In genomic region chr12:91583409-91583808, GRCm38 (mm10) we compare ENCODE assay signal across 15 mouse cellular contexts. TPM values are rescaled to one million over a fixed set of nuclear protein-coding genes. Genes with fewer than 3 reads are reported as not detected.
DNase-seq lines count a peak whose midpoint lies in the region; ATAC-seq and TF ChIP-seq lines count a peak whose summit lies in the region.
"Had no signal": no experiment of that assay in that cellular context is flagged by ENCODE, and none has a peak within 500 bp of the region (broad histone marks: within the 10 kb centered on the region; RNA-seq: fewer than 3 reads in every experiment).

No protein-coding gene starts in this region.

- no peaks in the 10 kb centered on the region for H3K27me3 ChIP-seq in heart, embryonic 16.5 days (ENCODE audit: control insufficient read depth, insufficient read depth, low read length)
- no peaks in the 10 kb centered on the region for H3K27me3 ChIP-seq in heart, adult 2 months (ENCODE audit: control insufficient read depth, insufficient read depth, low read length)
- H3K27me3 ChIP-seq in midbrain, postnatal 0 days (ENCODE audit: insufficient read depth, low read length), result no peaks in the 10 kb centered on the region

- H3K27ac ChIP-seq in heart, embryonic 16.5 days (ENCODE audit: low read length), result no peak overlapping the region
- H3K27ac ChIP-seq in heart, adult 2 months, result no peak overlapping the region
- H3K27ac ChIP-seq in ES-E14 (ENCODE audit: insufficient read depth, low read depth, low read length, poor library complexity, severe bottlenecking), result no peak overlapping the region
- H3K27ac ChIP-seq in midbrain, postnatal 0 days (ENCODE audit: low read depth, low read length), result no peak overlapping the region
- H3K27ac ChIP-seq: embryonic facial prominence, embryonic 10.5 days had no signal

- 43% methylated on average over 6 of the region's 6 CpGs for WGBS in heart, embryonic 16.5 days
- 60% methylated on average over 6 of the region's 6 CpGs for WGBS in heart, adult 2 months
- 25% methylated on average over 6 of the region's 6 CpGs for WGBS in midbrain, postnatal 0 days

- ATAC-seq in heart, embryonic 16.5 days (replicated peaks; ENCODE audit: extremely low read depth, insufficient read depth, low FRiP score), result no peak
- no peak for ATAC-seq in midbrain, postnatal 0 days (ENCODE audit: low FRiP score)
- ATAC-seq: hindbrain, embryonic 16.5 days had no signal

- H3K9ac ChIP-seq in heart, embryonic 16.5 days (ENCODE audit: low read length), result no peak overlapping the region
- H3K9ac ChIP-seq in heart, adult 2 months (ENCODE audit: low read depth, low read length), result no peak overlapping the region
- H3K9ac ChIP-seq in ES-E14 (ENCODE audit: insufficient read depth, low read depth, low read length, poor library complexity, severe bottlenecking), result no peak overlapping the region
- H3K9ac ChIP-seq in midbrain, postnatal 0 days (replicated peaks; ENCODE audit: low read length, poor library complexity, severe bottlenecking), result no peak overlapping the region
- H3K9ac ChIP-seq: lung, embryonic 14.5 days had no signal

- no peaks in the 10 kb centered on the region; the same call in 1 of the 2 replicates for H3K9me3 ChIP-seq in heart, embryonic 16.5 days (replicated peaks; ENCODE audit: control insufficient read depth, low read length)
- no peaks in the 10 kb centered on the region for H3K9me3 ChIP-seq in ES-E14 (ENCODE audit: control insufficient read depth, insufficient read depth, low read depth, low read length)
- no peaks in the 10 kb centered on the region for H3K9me3 ChIP-seq in midbrain, postnatal 0 days (ENCODE audit: low read length)
- H3K9me3 ChIP-seq: embryonic facial prominence, embryonic 10.5 days had no signal

- H3K4me1 ChIP-seq in heart, embryonic 16.5 days (ENCODE audit: control insufficient read depth, insufficient read depth, low read length), result peaks cover 33% of the 10 kb centered on the region
- H3K4me1 ChIP-seq in heart, adult 2 months (ENCODE audit: control insufficient read depth, insufficient read depth, low read length), result peaks cover 7% of the 10 kb centered on the region
- H3K4me1 ChIP-seq in ES-E14 (ENCODE audit: control insufficient read depth in 2 of 2, insufficient read depth in 2 of 2, low read length in 2 of 2, poor library complexity in 1 of 2), result no peaks in the 10 kb centered on the region; a peak in 1 of 4 replicates
- H3K4me1 ChIP-seq in midbrain, postnatal 0 days (ENCODE audit: insufficient read depth, low read length), result no peaks in the 10 kb centered on the region

- H3K79me2 ChIP-seq in heart, adult 2 months (replicated peaks; ENCODE audit: control insufficient read depth, insufficient read depth, low read length), result no peaks in the 10 kb centered on the region

- H3K36me3 ChIP-seq in heart, embryonic 16.5 days (ENCODE audit: control insufficient read depth, insufficient read depth), result peaks cover 10% of the 10 kb centered on the region; the same call in 1 of the 2 replicates
- peaks cover 29% of the 10 kb centered on the region for H3K36me3 ChIP-seq in heart, adult 2 months (ENCODE audit: control insufficient read depth, insufficient read depth, low read length)
- peaks cover 6% of the 10 kb centered on the region for H3K36me3 ChIP-seq in ES-E14 (ENCODE audit: control insufficient read depth, insufficient read depth, low read length, poor library complexity, severe bottlenecking)
- peaks cover 13% of the 10 kb centered on the region for H3K36me3 ChIP-seq in midbrain, postnatal 0 days (ENCODE audit: insufficient read depth, low read length)

- no peak for TF ChIP-seq POLR2A in heart, adult 2 months (IDR thresholded peaks at IDR 0.05; ENCODE audit: insufficient read depth, low read depth, low read length)
- TF ChIP-seq POLR2A in brain, embryonic 14.5 days (IDR thresholded peaks at IDR 0.05; ENCODE audit: borderline replicate concordance, extremely low read depth, insufficient read depth, insufficient read length, poor library complexity, severe bottlenecking), result no peak

- in situ Hi-C loops in ES-E14 (cut with MboI; ENCODE audit: low sequenced_read_pairs in 2 of 2, unreplicated experiment in 2 of 2), result no loop called here

- H3K4me2 ChIP-seq in heart, embryonic 16.5 days (ENCODE audit: low read depth, low read length), result peak overlapping the region; percentile 27
- H3K4me2 ChIP-seq in midbrain, postnatal 0 days (ENCODE audit: low read depth, low read length, poor library complexity, severe bottlenecking), result 0 out of 2 replicates have a peak overlapping the region, but pooled peaks have one; percentile 3
- H3K4me2 ChIP-seq: lung, embryonic 14.5 days had no signal

- TF ChIP-seq EP300 in heart, adult 2 months (IDR thresholded peaks at IDR 0.05; ENCODE audit: insufficient read depth, low read depth, low read length), result no peak

- intact Hi-C loops in heart, adult 2 months (cut with DNase I), result no loop called here

- no peak overlapping the region for H3K4me3 ChIP-seq in heart, embryonic 16.5 days (ENCODE audit: low read length)
- H3K4me3 ChIP-seq in heart, adult 2 months, result no peak overlapping the region
- no peak overlapping the region for H3K4me3 ChIP-seq in ES-E14 (ENCODE audit: insufficient read depth in 1 of 2, low read depth in 1 of 2, low read length in 2 of 2, poor library complexity in 1 of 2, severe bottlenecking in 1 of 2)
- no peak overlapping the region for H3K4me3 ChIP-seq in midbrain, postnatal 0 days (ENCODE audit: low read depth, low read length)
- H3K4me3 ChIP-seq: embryonic facial prominence, embryonic 10.5 days; erythroblast, embryonic 14.5 days had no signal

- no peak for TF ChIP-seq CTCF in heart, adult 2 months (IDR thresholded peaks at IDR 0.05)
- no peak for TF ChIP-seq CTCF in brain, embryonic 14.5 days (IDR thresholded peaks at IDR 0.05; ENCODE audit: borderline replicate concordance, extremely low read depth, insufficient read depth, insufficient read length)
- no peak for TF ChIP-seq CTCF in midbrain, postnatal 0 days (IDR thresholded peaks at IDR 0.05)

- DNase-seq in heart, adult 2 months, result no peak
- DNase-seq in ES-E14 (ENCODE audit: low read depth, low spot score), result no peak
- peak; percentile 31 for DNase-seq in brain, embryonic 14.5 days (ENCODE audit: low read depth)
- DNase-seq in midbrain, postnatal 0 days (ENCODE audit: low spot score), result no peak
- DNase-seq in adrenal gland, postnatal 25 days, result no peak
- DNase-seq in testis, postnatal 14 days (ENCODE audit: low spot score), result no peak
- DNase-seq: cerebellum, postnatal 10 days; kidney, adult 18-20 months; kidney, postnatal 14 days; lung, embryonic 14.5 days; right cerebral cortex, postnatal 4 days had no signal

TF ChIP-seq in ES-E14, 5 proteins besides CTCF, POLR2A, EP300 and RAD21:
- TF ChIP-seq ZC3H11A (IDR thresholded peaks at IDR 0.05; ENCODE audit: borderline replicate concordance, low read depth, low read length) (no peak), ZNF384 (IDR thresholded peaks at IDR 0.05; ENCODE audit: low read depth, low read length) (no peak), CHD2 (IDR thresholded peaks at IDR 0.05; ENCODE audit: low read depth, low read length) (0 out of 2 replicates have a peak, but pooled peaks have one; percentile 28), MAFK (IDR thresholded peaks at IDR 0.05; ENCODE audit: insufficient read depth, low read depth, low read length) (no peak), HCFC1 (IDR thresholded peaks at IDR 0.05; ENCODE audit: borderline replicate concordance, insufficient read depth, low read length) (no peak)
TF ChIP-seq in ES-E14: peak in this region for 1.

RNA-seq across cellular contexts. Expression of gene Gtf2a1, which starts 6.9 kb away (rescaled TPM):
- 27.9 and 28.9 TPM in 2 replicates for polyA plus RNA-seq in heart, embryonic 16.5 days (2015; fragmentation: Nextera tagmentation; extraction: Ambion mirVana)
- 10 to 100 TPM; 25.3 to 28.3 TPM for total RNA-seq in heart, adult 2 months (2021)
- polyA plus RNA-seq in heart, adult 2 months (2012; rRNA removed), result 9.1 and 12.3 TPM in 2 replicates
- total RNA-seq in ES-E14 (2012; rRNA removed), result 27.9 and 38.0 TPM in 2 replicates
- 27.1 and 35.5 TPM in 2 replicates for polyA plus RNA-seq in brain, embryonic 14.5 days (2012; rRNA removed)
- 28.4 and 37.7 TPM in 2 replicates for total RNA-seq in midbrain, postnatal 0 days (2014; rRNA removed)
- 32.6 and 34.0 TPM in 2 replicates for polyA plus RNA-seq in midbrain, postnatal 0 days (2015; fragmentation: Nextera tagmentation; extraction: Ambion mirVana)
- total RNA-seq in adrenal gland, postnatal 25 days (2021), result 39.9 and 50.1 TPM in 2 replicates
